Mouse (Mus musculus) kidney, adult 2 months (tissue): ENCODE data around the gene Rps16.
A peak's percentile ranks its signal among the peaks of the same experiment; 100 is the strongest.

ENCODE experiments used
- CTCF ChIP-seq: fragments of 200-500 bp; conservative IDR thresholded peaks from 2 replicates; pipeline ENCODE4 v1.5.1; 2011; ENCODE audit warnings: low read depth, mild to moderate bottlenecking, control low read depth, low read length, moderate library complexity, mixed read lengths; ENCODE audit not compliant: insufficient read depth, insufficient read length
- POLR2A ChIP-seq: fragments of 200-500 bp; IDR thresholded peaks from one replicate; pipeline ENCODE4 v1.6.1; 2011; ENCODE audit warnings: low read depth, low read length, control low read depth

DNA sequence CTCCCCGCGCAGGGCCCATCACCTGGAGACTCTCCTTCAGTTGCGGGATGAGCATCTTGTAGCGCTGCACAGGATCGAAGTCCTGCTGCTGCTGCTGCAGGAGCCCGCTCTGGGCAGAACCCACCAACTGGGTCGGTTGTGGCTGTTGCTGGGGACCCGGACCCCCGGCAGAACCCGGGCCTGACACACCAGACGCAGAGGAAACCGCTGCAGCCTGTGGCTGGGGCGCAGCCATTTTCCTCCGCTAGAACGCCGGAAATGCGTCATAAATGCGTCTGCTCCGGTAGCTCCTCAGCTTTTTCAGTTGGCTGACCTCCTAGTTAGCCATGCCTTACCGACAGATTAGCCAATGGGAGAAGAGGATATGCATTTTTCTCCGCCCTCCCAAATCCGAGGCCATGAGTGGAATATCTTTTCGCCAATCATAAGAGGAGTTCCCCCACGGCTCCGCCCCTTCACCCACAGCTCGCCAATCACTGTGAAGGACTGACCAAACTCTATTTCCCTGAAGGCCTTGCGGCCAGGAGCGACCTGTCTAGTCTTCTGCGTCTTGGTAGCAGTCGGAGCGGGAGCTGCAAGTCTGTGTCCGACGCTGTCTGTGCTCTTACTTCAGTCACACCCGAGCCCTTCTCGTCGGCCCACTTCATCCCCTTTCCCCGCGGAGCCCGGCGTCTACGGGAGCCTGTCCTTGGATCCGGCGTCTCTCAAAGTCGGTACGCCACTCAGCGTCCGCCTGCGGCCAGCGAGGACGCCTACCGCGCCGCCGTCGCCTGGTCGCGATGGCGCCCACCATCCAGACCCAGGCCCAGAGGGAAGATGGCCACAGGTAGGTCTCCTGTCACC lies 42.2 kb downstream of the Rps16 start, which contains the start of the genes Med29 and Paf1:
- TF ChIP-seq CTCF (no peak), POLR2A (peak; percentile 98)
